Mouse (Mus musculus): ENCODE data around the gene Gclc. TPM values are rescaled to one million over a fixed set of nuclear protein-coding genes. Genes with fewer than 3 reads are reported as not detected.

Gene Gclc
- 10 to 100 TPM; 20.7 to 26.1 TPM for total RNA-seq (2023)

DNA sequence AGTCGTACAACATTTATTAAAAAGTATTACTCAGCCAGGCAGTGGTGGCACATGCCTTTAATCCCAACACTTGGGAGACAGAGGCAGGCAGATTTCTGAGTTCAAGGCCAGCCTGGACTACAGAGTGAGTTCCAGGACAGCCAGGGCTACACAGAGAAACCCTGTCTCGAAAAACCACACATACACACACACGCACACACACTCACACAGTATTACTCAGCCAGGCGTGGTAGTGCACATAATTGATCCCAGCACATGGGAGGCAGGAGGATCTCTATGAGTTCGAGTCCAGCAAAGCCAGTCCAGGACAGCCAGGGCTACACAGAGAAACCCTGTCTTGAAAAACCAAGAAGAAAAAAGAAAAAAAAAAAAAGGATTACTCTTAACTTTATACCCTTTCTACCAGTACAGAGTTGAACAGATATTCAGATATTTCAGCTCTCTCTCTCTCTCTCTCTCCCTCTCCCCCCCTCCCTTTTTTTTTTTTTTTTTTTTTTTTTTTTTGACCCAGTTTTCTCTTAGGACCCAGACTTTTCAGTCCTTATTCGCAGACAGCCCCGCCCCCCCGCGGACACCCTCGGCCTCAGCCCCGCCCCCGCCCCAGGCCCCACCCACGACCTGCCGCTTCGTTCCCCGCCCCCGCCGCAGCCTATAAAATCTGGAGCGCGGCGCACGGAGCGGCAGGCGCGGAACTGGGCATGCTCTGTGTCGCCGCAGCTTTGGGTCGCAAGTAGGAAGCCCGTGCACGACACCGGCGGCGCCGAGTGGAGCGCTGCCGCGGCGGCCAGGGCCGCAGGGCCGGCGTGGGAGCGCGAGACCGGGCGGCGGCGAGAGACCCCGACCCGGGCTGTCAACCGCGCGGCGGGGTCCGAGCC is at the start of gene Gclc:
Gene Gclc (plus strand): TSS at position 683 of the 875 bp plus-strand sequence.

Other genes starting within 250 kb of the Gclc start
- 1 to 10 TPM; 4.6 to 4.7 TPM for gene Lrrc1, start 209.7 kb upstream of the Gclc start, total RNA-seq (2023)
- not detected for gene Klhl31, start 118.0 kb upstream of the Gclc start, total RNA-seq (2023)
- 10 to 100 TPM; 45.8 to 49.9 TPM for gene Elovl5, start 162.8 kb downstream of the Gclc start, total RNA-seq (2023)